20 mouse cellular contexts compared by ENCODE assay signal in the genomic region with DNA sequence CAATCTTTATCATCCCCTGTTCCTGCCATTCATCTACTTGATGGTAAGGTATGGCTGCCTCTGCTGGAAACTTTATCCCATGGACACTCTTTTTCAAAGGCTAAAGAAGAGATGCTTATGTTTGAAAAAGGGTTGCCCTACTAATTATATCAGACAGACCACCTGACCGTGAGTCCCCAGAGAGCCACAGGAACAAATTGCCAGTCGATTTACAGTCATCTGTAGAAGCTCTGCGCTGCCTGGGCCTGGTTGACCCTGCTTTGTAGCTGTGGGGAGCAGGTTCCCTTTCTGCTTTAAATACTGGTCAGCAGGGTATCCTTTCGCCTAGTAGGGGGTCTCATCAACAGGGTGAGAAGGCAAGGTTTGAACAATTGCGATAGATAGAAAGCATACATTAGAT.
DNase-seq lines count a peak whose midpoint lies in the region; ATAC-seq and TF ChIP-seq lines count a peak whose summit lies in the region.
"Had no signal": no experiment of that assay in that cellular context is flagged by ENCODE, and none has a peak within 500 bp of the region (broad histone marks: within the 10 kb centered on the region; RNA-seq: fewer than 3 reads in every experiment).

No protein-coding gene starts in this region.

- no peak for DNase-seq in heart, adult 2 months
- no peak for DNase-seq in heart, adult 18-20 months
- DNase-seq in midbrain, embryonic 14.5 days = peak; percentile 27
- DNase-seq in midbrain, embryonic 10.5 days (ENCODE audit: low spot score) = no peak
- no peak for DNase-seq in urinary bladder, postnatal 4 days (ENCODE audit: low spot score in 2 of 2)
- DNase-seq: adrenal gland, adult 2 months; adrenal gland, postnatal 25 days; cerebellum, adult 18-20 months; cerebellum, adult 9-11 months; cerebellum, postnatal 36 days; gastrocnemius, adult 2 months; gastrocnemius, postnatal 25 days; heart, postnatal 4 days had no signal

- TF ChIP-seq CTCF in heart, adult 2 months (IDR thresholded peaks at IDR 0.05) = no peak
- TF ChIP-seq CTCF in intestine, postnatal 0 days (IDR thresholded peaks at IDR 0.05; ENCODE audit: low read depth) = no peak

- intact Hi-C loops in heart, adult 2 months (cut with DNase I) = no loop called here

- no peaks in the 10 kb centered on the region for H3K9me3 ChIP-seq in intestine, embryonic 15.5 days
- no peaks in the 10 kb centered on the region for H3K9me3 ChIP-seq in intestine, postnatal 0 days (ENCODE audit: control insufficient read depth)
- H3K9me3 ChIP-seq in midbrain, embryonic 14.5 days (ENCODE audit: control insufficient read depth, low read length) = no peaks in the 10 kb centered on the region
- 0 out of 2 replicates have a peak, but pooled peaks cover 5% of the 10 kb centered on the region for H3K9me3 ChIP-seq in midbrain, embryonic 10.5 days (replicated peaks)
- H3K9me3 ChIP-seq: embryonic facial prominence, embryonic 13.5 days; forebrain, embryonic 12.5 days; heart, embryonic 12.5 days had no signal

- TF ChIP-seq EP300 in heart, adult 2 months (IDR thresholded peaks at IDR 0.05; ENCODE audit: insufficient read depth, low read depth, low read length) = no peak

- WGBS in heart, adult 2 months = 65% methylated on average over 5 of the region's 5 CpGs
- 76% methylated on average over 5 of the region's 5 CpGs for WGBS in intestine, embryonic 15.5 days
- WGBS in intestine, postnatal 0 days = 74% methylated on average over 5 of the region's 5 CpGs
- 64% methylated on average over 5 of the region's 5 CpGs for WGBS in midbrain, embryonic 14.5 days
- WGBS in midbrain, embryonic 10.5 days = 74% methylated on average over 5 of the region's 5 CpGs

- no peak overlapping the region for H3K4me2 ChIP-seq in intestine, embryonic 15.5 days (replicated peaks)
- H3K4me2 ChIP-seq in intestine, postnatal 0 days (replicated peaks; ENCODE audit: low read depth) = no peak overlapping the region
- no peak overlapping the region for H3K4me2 ChIP-seq in midbrain, embryonic 14.5 days (ENCODE audit: low read length)
- H3K4me2 ChIP-seq: embryonic facial prominence, embryonic 13.5 days; forebrain, embryonic 12.5 days had no signal

- ATAC-seq in intestine, embryonic 15.5 days = 0 out of 2 replicates have a peak, but pooled peaks have one; percentile 11
- no peak for ATAC-seq in intestine, postnatal 0 days
- ATAC-seq in midbrain, embryonic 14.5 days (ENCODE audit: low FRiP score, low TSS enrichment) = no peak
- ATAC-seq: hindbrain, embryonic 16.5 days; inflammation-experienced regulatory T-cells, adult 6 months had no signal

- H3K27me3 ChIP-seq in heart, adult 2 months (ENCODE audit: control insufficient read depth, insufficient read depth, low read length) = no peaks in the 10 kb centered on the region
- no peaks in the 10 kb centered on the region for H3K27me3 ChIP-seq in intestine, embryonic 15.5 days (replicated peaks)
- no peaks in the 10 kb centered on the region for H3K27me3 ChIP-seq in intestine, postnatal 0 days (replicated peaks; ENCODE audit: control insufficient read depth, insufficient read depth, low read length)
- H3K27me3 ChIP-seq in midbrain, embryonic 14.5 days (ENCODE audit: control insufficient read depth, insufficient read depth, low read length) = no peaks in the 10 kb centered on the region
- H3K27me3 ChIP-seq in midbrain, embryonic 10.5 days (ENCODE audit: low read depth, poor library complexity, severe bottlenecking) = no peaks in the 10 kb centered on the region
- H3K27me3 ChIP-seq: embryonic facial prominence, embryonic 13.5 days; forebrain, embryonic 12.5 days; heart, embryonic 12.5 days had no signal

- H3K79me2 ChIP-seq in heart, adult 2 months (replicated peaks; ENCODE audit: control insufficient read depth, insufficient read depth, low read length) = 0 out of 2 replicates have a peak, but pooled peaks cover 1% of the 10 kb centered on the region

- H3K27ac ChIP-seq in heart, adult 2 months = no peak overlapping the region
- no peak overlapping the region for H3K27ac ChIP-seq in intestine, embryonic 15.5 days
- no peak overlapping the region for H3K27ac ChIP-seq in intestine, postnatal 0 days (ENCODE audit: low read depth, low read length)
- H3K27ac ChIP-seq in midbrain, embryonic 14.5 days (replicated peaks; ENCODE audit: low read depth, low read length) = no peak overlapping the region
- no peak overlapping the region for H3K27ac ChIP-seq in midbrain, embryonic 10.5 days (replicated peaks)
- H3K27ac ChIP-seq: embryonic facial prominence, embryonic 13.5 days; forebrain, embryonic 12.5 days; gastrocnemius, adult 2 months had no signal

- H3K4me3 ChIP-seq in heart, adult 2 months = no peak overlapping the region
- H3K4me3 ChIP-seq in intestine, embryonic 15.5 days (replicated peaks) = no peak overlapping the region
- H3K4me3 ChIP-seq in intestine, postnatal 0 days (ENCODE audit: low read depth, low read length) = no peak overlapping the region
- no peak overlapping the region for H3K4me3 ChIP-seq in midbrain, embryonic 14.5 days (replicated peaks; ENCODE audit: low read depth, low read length)
- no peak overlapping the region for H3K4me3 ChIP-seq in midbrain, embryonic 10.5 days
- H3K4me3 ChIP-seq: embryonic facial prominence, embryonic 13.5 days; forebrain, embryonic 12.5 days; gastrocnemius, adult 2 months; heart, embryonic 12.5 days had no signal

- H3K9ac ChIP-seq in heart, adult 2 months (ENCODE audit: low read depth, low read length) = peak overlapping the region; percentile 17; the same call in 1 of the 2 replicates
- H3K9ac ChIP-seq in intestine, embryonic 15.5 days = no peak overlapping the region
- no peak overlapping the region for H3K9ac ChIP-seq in intestine, postnatal 0 days (ENCODE audit: low read depth, low read length)
- H3K9ac ChIP-seq in midbrain, embryonic 14.5 days (replicated peaks; ENCODE audit: low read length) = no peak overlapping the region
- H3K9ac ChIP-seq: embryonic facial prominence, embryonic 13.5 days; forebrain, embryonic 12.5 days; heart, embryonic 12.5 days had no signal

- H3K4me1 ChIP-seq in heart, adult 2 months (ENCODE audit: control insufficient read depth, insufficient read depth, low read length) = peaks cover 5% of the 10 kb centered on the region
- H3K4me1 ChIP-seq in intestine, embryonic 15.5 days (replicated peaks) = no peaks in the 10 kb centered on the region
- H3K4me1 ChIP-seq in intestine, postnatal 0 days (replicated peaks; ENCODE audit: control insufficient read depth, insufficient read depth, low read length) = no peaks in the 10 kb centered on the region
- no peaks in the 10 kb centered on the region; the same call in 1 of the 2 replicates for H3K4me1 ChIP-seq in midbrain, embryonic 14.5 days (ENCODE audit: control insufficient read depth, insufficient read depth, low read length)
- peaks cover 34% of the 10 kb centered on the region for H3K4me1 ChIP-seq in midbrain, embryonic 10.5 days

- TF ChIP-seq POLR2A in heart, adult 2 months (IDR thresholded peaks at IDR 0.05; ENCODE audit: insufficient read depth, low read depth, low read length) = no peak

- peaks cover 6% of the 10 kb centered on the region for H3K36me3 ChIP-seq in heart, adult 2 months (ENCODE audit: control insufficient read depth, insufficient read depth, low read length)
- no peaks in the 10 kb centered on the region for H3K36me3 ChIP-seq in intestine, embryonic 15.5 days
- peaks cover 15% of the 10 kb centered on the region for H3K36me3 ChIP-seq in intestine, postnatal 0 days (ENCODE audit: control insufficient read depth, insufficient read depth)
- H3K36me3 ChIP-seq in midbrain, embryonic 14.5 days (ENCODE audit: control insufficient read depth, insufficient read depth, low read length) = 0 out of 2 replicates have a peak, but pooled peaks cover 5% of the 10 kb centered on the region
- H3K36me3 ChIP-seq in midbrain, embryonic 10.5 days = peaks cover 45% of the 10 kb centered on the region
